Mouse (Mus musculus) bone marrow macrophage, adult 2 months (primary cell): ENCODE data around the gene Mfsd7a.

Experiments used
- CTCF ChIP-seq: IDR thresholded peaks from 2 replicates; pipeline ENCODE4 v1.5.1; 2012; ENCODE audit warnings: low read depth, mild to moderate bottlenecking, low read length, moderate library complexity
- POLR2A ChIP-seq: IDR thresholded peaks from 2 replicates; pipeline ENCODE4 v1.6.1; 2012; ENCODE audit warnings: mild to moderate bottlenecking, low read depth, low read length, borderline replicate concordance

- no peak for TF ChIP-seq POLR2A
- TF ChIP-seq CTCF = no peak
Observed at GRCm38 (mm10) chr5:108447857-108448256, 834 bp downstream of the Mfsd7a start.
